Mouse (Mus musculus) urinary bladder, postnatal 25 days (tissue): ENCODE measurements around the gene Mrps21.
"Not testable (repeated sequence)": the region's sequence is repeated elsewhere in the genome, so short reads cannot be mapped to it uniquely, and the experiment has no call there.

Experiments
- DNase-seq: peaks from one replicate; pipeline ENCODE4 v3.0.0; 2022; ENCODE audit warnings: low spot score

Mrps21 gene

DNA sequence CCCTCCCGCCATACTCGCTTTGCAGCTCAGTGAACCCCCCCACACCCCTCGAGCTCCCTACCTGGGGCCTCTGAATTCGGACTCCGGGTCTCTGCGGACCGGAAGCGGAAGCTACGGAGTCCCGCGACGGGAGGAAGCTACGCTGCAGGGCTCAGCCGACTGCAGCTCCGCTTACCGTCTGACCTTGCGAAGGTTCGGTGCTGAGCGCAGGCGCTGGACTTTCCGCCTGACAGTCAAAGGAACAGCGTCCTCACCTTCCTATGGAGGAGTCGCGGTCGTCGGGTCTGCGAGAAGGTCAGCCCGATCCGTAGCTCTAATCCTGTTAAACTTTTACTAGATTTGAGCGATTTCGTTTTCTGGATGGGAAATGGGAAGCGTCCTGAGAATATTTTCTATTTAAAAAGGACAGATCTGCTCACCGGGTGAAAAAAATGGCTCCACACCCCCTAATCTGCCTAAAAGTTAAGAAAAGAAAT lies at the start of gene Mrps21:
Gene Mrps21, minus strand, starts transcription at position 128 of the 476 bp plus-strand sequence.
- peak; percentile 76 for DNase-seq

GRCm38 (mm10) chr3:95920532-95920931 lies 49.2 kb upstream of the Mrps21 start:
- not testable (repeated sequence) for DNase-seq

- DNase-seq, result no peak
Measured at GRCm38 (mm10) chr3:95916760-95917159, 45.4 kb upstream of the Mrps21 start.

GRCm38 (mm10) chr3:95914706-95915105 lies 43.4 kb upstream of the Mrps21 start:
- DNase-seq, result no peak

DNA sequence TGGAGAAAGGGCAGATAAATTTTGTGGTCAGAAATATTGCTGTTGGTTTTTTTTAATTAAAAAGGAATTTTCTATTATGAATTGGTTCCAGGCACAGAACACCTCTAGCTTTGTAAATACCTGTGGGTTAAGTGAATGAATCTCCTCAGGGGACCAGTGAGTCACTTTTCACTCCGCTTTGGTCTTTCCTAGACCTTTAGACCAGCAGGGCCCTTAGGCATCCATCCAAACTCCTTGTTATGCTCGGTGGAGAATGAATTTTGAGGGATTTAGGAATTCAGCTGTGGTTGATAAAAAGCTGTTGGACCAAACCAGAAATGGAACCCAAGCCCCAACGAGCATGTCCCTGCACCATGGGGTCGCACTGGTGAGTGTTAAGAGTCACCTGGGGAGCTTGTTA lies 36.3 kb upstream of the Mrps21 start:
- no peak for DNase-seq

DNA sequence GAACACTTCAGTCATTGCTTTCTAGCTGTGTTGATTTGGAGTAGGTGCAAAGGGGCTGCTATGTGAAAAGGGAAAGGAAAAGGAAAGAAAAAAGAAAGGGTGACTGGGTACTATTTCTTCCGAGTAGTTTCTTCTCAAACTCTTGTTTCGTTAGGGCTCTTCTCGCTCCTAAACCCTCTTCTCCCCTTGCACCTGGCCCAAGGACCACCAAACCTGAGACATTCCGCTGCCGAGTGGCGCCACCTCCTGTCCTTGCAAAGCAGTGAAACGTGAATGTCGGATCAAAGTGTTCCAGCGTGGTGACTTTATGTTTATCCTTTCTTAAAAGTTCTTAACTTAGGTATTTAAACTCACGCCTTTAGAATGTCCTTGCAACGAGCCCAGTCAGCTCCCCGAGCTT lies 35.5 kb upstream of the Mrps21 start:
- DNase-seq, result no peak

- DNase-seq, result peak; percentile 49
Measured at GRCm38 (mm10) chr3:95905940-95906492, 34.7 kb upstream of the Mrps21 start.

DNA sequence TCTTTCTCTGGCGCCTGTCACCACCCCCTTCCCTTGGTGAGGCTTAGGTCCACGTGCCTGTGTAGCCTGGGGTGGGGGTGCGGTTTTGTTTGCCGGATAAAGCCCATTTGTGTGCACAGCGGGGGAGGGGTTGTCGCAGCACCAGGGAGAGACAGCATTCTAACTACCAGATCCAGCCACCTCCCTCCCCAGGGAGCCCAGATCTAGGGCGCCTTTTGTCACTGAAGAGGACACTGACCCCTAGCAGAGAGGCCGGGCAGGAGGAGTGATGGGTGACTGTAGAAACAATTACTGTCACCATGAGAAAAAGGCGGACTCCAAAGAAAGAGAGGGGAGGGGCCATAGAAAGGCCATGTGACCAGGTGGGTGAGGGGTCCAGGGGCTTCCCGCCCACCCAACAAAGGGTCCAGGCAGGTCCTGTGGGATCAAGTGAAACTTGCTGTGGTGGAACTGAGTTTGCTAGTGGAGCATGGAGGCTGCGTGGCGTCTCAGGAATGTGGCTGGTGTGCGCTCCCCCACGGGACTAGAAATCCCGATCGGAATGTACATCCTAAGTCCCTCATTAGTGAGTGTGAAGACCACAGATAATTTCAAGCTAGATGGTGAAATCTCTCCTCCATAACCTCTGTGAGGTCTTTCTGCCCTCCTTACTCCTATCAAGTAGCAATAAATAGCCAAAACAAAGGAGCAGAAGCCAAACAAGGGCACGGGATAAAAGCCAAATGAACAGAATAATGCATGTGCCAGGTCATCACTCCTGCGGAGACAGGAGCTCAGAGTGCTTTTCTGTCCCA lies 34.0 kb upstream of the Mrps21 start:
- DNase-seq, result no peak

GRCm38 (mm10) chr3:95904568-95904967 lies 33.2 kb upstream of the Mrps21 start, which contains the start of gene Car14:
TSS of gene Car14 (minus strand) at chr3:95904691.
- no peak for DNase-seq

GRCm38 (mm10) chr3:95903753-95904502 lies 32.6 kb upstream of the Mrps21 start:
- no peak for DNase-seq

DNA sequence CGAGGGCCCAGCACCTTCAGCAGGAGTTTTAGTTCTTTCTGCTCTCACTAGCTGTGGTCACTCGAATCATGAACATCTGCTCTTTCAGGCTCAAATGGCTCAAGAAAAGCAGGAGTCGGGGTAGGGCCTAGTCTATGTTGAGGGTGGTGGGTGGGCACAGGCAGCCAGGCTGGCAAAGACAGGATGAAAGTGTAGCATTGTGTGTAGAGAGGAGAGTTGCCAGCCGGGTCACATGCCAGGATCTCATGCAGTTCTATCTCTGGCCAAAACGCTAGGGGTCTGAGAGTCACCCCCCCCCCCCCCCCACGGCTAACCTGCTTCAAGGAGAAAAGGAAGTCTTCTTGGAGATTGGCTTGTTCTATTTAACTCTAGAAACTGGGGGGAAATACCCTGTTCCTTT lies 31.3 kb upstream of the Mrps21 start:
- no peak for DNase-seq

DNA sequence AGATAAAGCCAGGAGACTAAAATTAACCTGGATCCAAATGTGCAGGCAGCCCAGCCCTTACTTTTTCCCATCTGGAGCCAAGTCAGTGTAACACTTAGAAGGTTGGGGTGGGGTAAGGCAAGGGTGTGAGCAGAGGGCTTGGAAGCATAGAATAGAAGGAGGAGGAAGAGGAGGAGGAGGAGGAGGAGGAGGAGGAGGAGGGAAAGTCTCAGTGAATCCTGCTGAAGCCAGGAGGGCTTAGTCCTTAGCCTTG lies 31.0 kb upstream of the Mrps21 start:
- no peak for DNase-seq

- no peak for DNase-seq
Measured at GRCm38 (mm10) chr3:95901616-95902372, 30.5 kb upstream of the Mrps21 start.

DNA sequence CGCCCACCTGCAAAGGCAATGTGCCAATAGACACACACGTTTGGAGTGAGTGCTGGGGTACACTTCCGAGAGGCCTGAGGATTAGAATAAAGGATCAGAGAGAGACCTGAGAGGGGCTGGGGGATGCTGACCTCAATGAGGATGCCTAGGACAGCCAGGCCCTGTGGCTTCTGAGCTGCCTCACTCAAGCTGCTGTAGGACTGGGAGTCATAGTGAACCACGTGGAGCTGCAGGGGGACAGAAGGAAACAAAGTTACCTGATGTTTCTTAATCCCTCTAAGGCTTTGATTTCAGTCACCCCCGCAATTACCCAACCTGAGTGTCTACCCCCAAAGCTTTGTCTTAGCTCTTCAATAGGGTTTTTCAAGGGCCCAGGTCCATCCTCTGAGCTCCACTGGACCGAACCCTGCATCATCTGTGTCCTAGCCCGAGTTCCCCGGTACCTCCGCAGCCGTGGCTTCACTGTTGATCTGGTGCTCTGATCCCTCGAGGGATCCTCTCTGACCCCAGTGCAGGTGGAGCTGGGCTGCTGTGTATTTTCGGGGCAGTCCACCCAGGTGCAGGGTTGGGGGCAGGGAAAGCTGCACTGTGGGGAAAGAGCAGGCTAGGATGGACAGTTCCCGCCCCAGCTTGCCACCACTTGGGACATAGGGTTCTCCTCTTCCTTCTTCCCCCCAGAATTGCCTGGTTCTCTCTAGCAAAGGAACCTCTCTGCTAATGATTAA lies 28.6 kb upstream of the Mrps21 start:
- DNase-seq, result no peak

DNA sequence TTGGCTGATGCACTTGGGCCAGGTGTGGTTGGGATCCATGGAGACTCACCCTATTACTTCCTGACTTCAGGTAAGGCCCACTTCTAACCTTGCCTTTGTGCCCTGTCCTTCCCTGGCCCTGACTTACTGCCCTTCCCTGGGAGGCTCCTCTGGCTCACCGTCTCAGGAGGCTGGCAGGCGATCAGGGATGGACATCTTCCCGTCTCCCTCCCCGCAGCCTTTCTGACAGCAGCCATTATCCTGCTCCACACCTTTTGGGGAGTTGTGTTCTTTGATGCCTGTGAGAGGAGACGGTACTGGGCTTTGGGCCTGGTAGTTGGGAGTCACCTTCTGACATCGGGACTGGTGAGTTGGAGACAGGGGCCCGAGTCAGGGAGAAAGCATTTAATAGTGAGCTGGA lies 24.2 kb upstream of the Mrps21 start:
- DNase-seq, result not testable (repeated sequence)

GRCm38 (mm10) chr3:95894317-95895160 lies 23.2 kb upstream of the Mrps21 start:
- DNase-seq, result peak; percentile 54

DNA sequence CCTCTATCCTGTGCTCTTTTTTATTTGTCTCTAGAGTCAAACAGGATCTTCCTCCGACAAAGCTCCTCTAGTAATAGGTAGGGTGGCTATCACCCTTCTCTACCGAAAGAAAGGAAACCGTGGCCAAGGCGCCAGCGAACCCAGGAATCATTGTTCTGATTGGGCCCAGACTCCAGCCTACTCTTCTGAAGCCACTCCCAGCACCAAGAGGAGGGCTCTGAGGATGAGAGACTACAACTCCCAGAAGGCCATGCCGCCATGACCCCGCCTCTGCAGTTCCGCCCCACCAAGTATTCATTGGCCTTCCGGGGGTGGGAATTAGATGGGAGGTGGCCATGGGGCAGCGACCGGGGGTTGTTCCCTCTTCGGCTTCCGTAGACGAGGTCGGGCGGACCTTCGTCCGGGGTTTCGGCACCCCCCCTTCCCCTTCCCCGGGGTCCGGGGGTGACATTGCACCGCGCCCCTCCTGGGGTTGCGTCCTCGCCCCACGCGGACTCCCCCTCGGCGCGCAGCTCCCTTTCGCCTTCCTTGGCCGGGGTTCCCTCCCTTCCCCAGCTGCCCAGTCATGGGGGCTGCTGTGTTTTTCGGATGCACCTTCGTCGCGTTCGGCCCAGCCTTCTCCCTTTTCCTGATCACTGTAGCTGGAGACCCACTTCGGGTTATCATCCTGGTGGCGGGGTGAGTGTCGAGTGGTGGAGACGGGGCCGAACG lies 22.4 kb upstream of the Mrps21 start, which contains the start of gene Aph1a:
Gene Aph1a, plus strand, starts transcription at position 364 of the 711 bp plus-strand sequence.
- DNase-seq, result peak; percentile 85

DNA sequence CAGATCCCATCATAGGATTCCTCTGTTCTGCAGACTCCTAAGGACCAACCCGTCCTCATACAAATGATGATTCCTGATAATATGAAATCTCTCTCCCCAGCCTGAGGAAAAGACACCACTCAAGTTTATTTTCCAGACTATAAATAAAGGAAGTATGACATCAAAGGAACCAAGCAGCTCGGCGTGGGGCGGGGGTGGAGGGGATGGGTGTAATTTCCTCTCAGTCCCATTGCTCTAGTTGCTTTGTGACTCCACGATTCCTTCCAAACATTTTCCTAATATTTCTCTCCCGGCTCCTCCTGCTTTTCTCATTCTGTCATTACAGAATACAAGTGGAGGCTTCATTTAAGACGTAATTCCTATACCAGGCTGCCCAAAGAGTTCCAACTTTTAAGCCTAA lies 21.8 kb upstream of the Mrps21 start:
- DNase-seq, result no peak

DNA sequence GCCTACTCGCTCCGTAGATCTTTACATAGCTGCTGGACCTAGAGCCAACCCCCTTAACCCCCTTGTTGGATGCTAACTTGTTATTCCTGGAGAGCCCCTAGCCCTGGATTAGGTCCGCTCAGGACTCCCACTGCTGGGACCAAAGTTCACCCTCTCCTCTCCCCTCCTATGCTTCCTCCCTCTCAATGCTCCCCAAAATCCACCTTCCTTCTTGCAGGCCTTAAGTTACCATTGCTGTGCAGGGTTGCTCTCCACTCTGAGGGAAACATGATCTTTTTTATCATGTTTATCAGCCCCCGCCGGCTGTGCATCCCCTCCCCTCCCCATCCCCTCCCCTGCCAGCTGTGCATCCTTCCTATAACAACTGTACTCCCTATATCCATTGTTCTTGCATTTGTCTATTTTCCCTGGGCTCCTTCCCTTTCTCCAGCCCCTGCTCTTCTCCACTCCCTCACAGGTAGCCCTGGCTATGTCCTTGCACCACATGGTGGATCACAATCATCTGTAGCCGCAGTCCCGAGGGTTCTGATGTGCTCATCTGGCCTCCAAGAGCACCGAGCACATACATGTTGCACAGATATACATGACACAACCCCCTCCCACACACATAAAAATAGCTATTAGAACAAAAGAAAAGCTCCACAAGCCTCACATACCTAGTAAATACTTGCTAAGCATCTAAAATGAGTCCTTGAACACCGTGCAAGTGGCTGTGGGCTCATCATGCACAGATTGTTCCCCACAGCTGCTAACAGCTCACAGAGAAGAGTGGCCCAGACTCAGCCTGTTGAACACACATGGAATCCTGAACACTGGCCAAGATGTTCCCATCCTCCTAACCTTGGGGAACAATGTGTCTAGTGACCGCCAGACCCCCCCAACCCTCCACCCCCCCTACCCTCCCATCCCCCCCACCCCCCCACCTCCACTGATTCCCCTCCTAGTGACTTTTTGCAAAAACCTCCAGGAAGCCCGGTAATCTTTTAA lies 21.0 kb upstream of the Mrps21 start:
- DNase-seq, result no peak
